Mouse (Mus musculus): ENCODE data around the gene Barhl2. TPM values are rescaled to one million over a fixed set of nuclear protein-coding genes. Genes with fewer than 3 reads are reported as not detected.

Barhl2 gene
- polyA plus RNA-seq, 1 experiment: not detected

- H3K36me3 ChIP-seq (ENCODE audit: control insufficient read depth, insufficient read depth): no peaks in the 10 kb centered on the region
- no peak overlapping the region for H3ac ChIP-seq (ENCODE audit: control insufficient read depth, insufficient read length, low read depth)
- no peak overlapping the region for H3K4me3 ChIP-seq (ENCODE audit: insufficient read depth, poor library complexity, severe bottlenecking)
- no peaks in the 10 kb centered on the region for H3K79me3 ChIP-seq (ENCODE audit: low read depth)
- no peak for TF ChIP-seq MAX (IDR thresholded peaks at IDR 0.05)
- TF ChIP-seq MYOG (IDR thresholded peaks at IDR 0.05; ENCODE audit: control insufficient read depth, extremely low read depth, insufficient read length): no peak
- TF ChIP-seq FOSL1 (IDR thresholded peaks at IDR 0.05; ENCODE audit: insufficient read depth, low read length, poor library complexity, severe bottlenecking): no peak
- no peak for TF ChIP-seq MYOD1 (IDR thresholded peaks at IDR 0.05; ENCODE audit: control insufficient read depth, insufficient read length, low read depth)
- TF ChIP-seq CTCF (IDR thresholded peaks at IDR 0.05; ENCODE audit: control insufficient read depth, insufficient read depth, insufficient read length): no peak
- no peak for TF ChIP-seq USF1 (IDR thresholded peaks at IDR 0.05; ENCODE audit: low read depth)
- no peak for TF ChIP-seq CEBPB (IDR thresholded peaks at IDR 0.05; ENCODE audit: low read depth)
- H3K79me2 ChIP-seq (ENCODE audit: control insufficient read depth, insufficient read depth): no peaks in the 10 kb centered on the region
- H3K27me3 ChIP-seq (ENCODE audit: control insufficient read depth, insufficient read depth, insufficient read length): peaks cover 33% of the 10 kb centered on the region
These were observed 14.1 kb upstream of the Barhl2 start for GRCm38 (mm10) chr5:106472105-106472500.

GRCm38 (mm10) chr5:106471235-106472104 is 13.5 kb upstream of the Barhl2 start:
- H3K36me3 ChIP-seq (ENCODE audit: control insufficient read depth, insufficient read depth): no peaks in the 10 kb centered on the region
- no peaks in the 10 kb centered on the region for H3K79me3 ChIP-seq (ENCODE audit: low read depth)
- H3ac ChIP-seq (ENCODE audit: control insufficient read depth, insufficient read length, low read depth): no peak overlapping the region
- H3K4me3 ChIP-seq (ENCODE audit: insufficient read depth, poor library complexity, severe bottlenecking): no peak overlapping the region
- H3K27me3 ChIP-seq (ENCODE audit: control insufficient read depth, insufficient read depth, insufficient read length): peaks cover 39% of the 10 kb centered on the region
- TF ChIP-seq CEBPB (IDR thresholded peaks at IDR 0.05; ENCODE audit: low read depth): no peak
- no peak for TF ChIP-seq MYOD1 (IDR thresholded peaks at IDR 0.05; ENCODE audit: control insufficient read depth, insufficient read length, low read depth)
- no peak for TF ChIP-seq FOSL1 (IDR thresholded peaks at IDR 0.05; ENCODE audit: insufficient read depth, low read length, poor library complexity, severe bottlenecking)
- TF ChIP-seq CTCF (IDR thresholded peaks at IDR 0.05; ENCODE audit: control insufficient read depth, insufficient read depth, insufficient read length): no peak
- TF ChIP-seq MYOG (IDR thresholded peaks at IDR 0.05; ENCODE audit: control insufficient read depth, extremely low read depth, insufficient read length): no peak
- TF ChIP-seq USF1 (IDR thresholded peaks at IDR 0.05; ENCODE audit: low read depth): no peak
- no peak for TF ChIP-seq MAX (IDR thresholded peaks at IDR 0.05)
- H3K79me2 ChIP-seq (ENCODE audit: control insufficient read depth, insufficient read depth): no peaks in the 10 kb centered on the region

- Histone ChIP-seq H3K27me3 (ENCODE audit: control insufficient read depth, insufficient read depth, insufficient read length) (peaks cover 62% of the 10 kb centered on the region), H3ac (ENCODE audit: control insufficient read depth, insufficient read length, low read depth) (no peak overlapping the region), H3K79me2 (ENCODE audit: control insufficient read depth, insufficient read depth) (no peaks in the 10 kb centered on the region), H3K36me3 (ENCODE audit: control insufficient read depth, insufficient read depth) (no peaks in the 10 kb centered on the region), H3K79me3 (ENCODE audit: low read depth) (no peaks in the 10 kb centered on the region), H3K4me3 (ENCODE audit: insufficient read depth, poor library complexity, severe bottlenecking) (no peak overlapping the region)
- TF ChIP-seq CEBPB (IDR thresholded peaks at IDR 0.05; ENCODE audit: low read depth) (no peak), FOSL1 (IDR thresholded peaks at IDR 0.05; ENCODE audit: insufficient read depth, low read length, poor library complexity, severe bottlenecking) (no peak), MYOG (IDR thresholded peaks at IDR 0.05; ENCODE audit: control insufficient read depth, extremely low read depth, insufficient read length) (no peak), USF1 (IDR thresholded peaks at IDR 0.05; ENCODE audit: low read depth) (no peak), CTCF (IDR thresholded peaks at IDR 0.05; ENCODE audit: control insufficient read depth, insufficient read depth, insufficient read length) (no peak), MYOD1 (IDR thresholded peaks at IDR 0.05; ENCODE audit: control insufficient read depth, insufficient read length, low read depth) (no peak), MAX (IDR thresholded peaks at IDR 0.05) (no peak)
These were observed 7.3 kb upstream of the Barhl2 start for GRCm38 (mm10) chr5:106465129-106465790.

DNA sequence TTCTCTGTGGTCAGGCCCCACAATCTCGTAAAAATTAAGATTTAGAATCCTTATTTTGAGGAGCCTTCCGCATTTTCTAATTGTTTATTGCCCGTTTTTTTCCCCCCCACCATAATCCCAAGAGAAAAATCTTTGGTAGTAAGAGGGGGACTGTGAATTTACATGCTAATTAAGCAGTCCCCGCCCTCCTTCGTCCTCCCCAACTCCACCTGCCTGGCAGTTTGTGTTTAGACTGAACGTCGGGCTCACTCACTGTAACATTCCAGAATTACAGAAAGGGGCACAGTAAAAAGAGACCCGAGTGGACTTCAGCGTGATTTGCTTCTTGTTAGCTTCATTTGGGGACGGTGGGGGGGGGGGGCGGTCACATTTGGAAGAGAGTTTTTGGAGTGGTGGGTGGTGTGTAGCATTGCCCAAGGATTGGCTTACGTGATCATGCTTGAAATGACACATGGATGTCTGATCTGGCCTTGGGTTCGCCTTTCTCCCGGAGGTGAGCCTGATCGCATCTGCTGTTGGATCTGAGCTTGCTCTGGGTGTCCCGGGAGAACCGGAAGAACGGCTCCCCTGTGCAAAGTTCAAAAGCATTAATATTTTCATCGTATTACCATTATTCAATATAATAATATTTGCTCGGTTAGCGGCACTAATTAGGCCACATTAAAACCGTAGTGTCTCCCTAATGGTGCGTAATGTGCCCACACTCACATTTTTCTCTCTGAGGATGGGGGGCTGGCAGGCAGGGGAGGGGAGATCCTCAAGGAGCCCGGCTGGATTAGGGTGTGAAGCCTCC is 6.6 kb upstream of the Barhl2 start:
- H3K4me3 ChIP-seq (ENCODE audit: insufficient read depth, poor library complexity, severe bottlenecking): no peak overlapping the region
- H3K79me3 ChIP-seq (ENCODE audit: low read depth): no peaks in the 10 kb centered on the region
- no peaks in the 10 kb centered on the region for H3K79me2 ChIP-seq (ENCODE audit: control insufficient read depth, insufficient read depth)
- H3K36me3 ChIP-seq (ENCODE audit: control insufficient read depth, insufficient read depth): no peaks in the 10 kb centered on the region
- H3K27me3 ChIP-seq (ENCODE audit: control insufficient read depth, insufficient read depth, insufficient read length): peaks cover 64% of the 10 kb centered on the region
- no peak for TF ChIP-seq USF1 (IDR thresholded peaks at IDR 0.05; ENCODE audit: low read depth)
- no peak for TF ChIP-seq MYOG (IDR thresholded peaks at IDR 0.05; ENCODE audit: control insufficient read depth, extremely low read depth, insufficient read length)
- TF ChIP-seq MAX (IDR thresholded peaks at IDR 0.05): no peak
- no peak for TF ChIP-seq FOSL1 (IDR thresholded peaks at IDR 0.05; ENCODE audit: insufficient read depth, low read length, poor library complexity, severe bottlenecking)
- TF ChIP-seq CTCF (IDR thresholded peaks at IDR 0.05; ENCODE audit: control insufficient read depth, insufficient read depth, insufficient read length): no peak
- TF ChIP-seq MYOD1 (IDR thresholded peaks at IDR 0.05; ENCODE audit: control insufficient read depth, insufficient read length, low read depth): no peak
- TF ChIP-seq CEBPB (IDR thresholded peaks at IDR 0.05; ENCODE audit: low read depth): no peak
- no peak overlapping the region for H3ac ChIP-seq (ENCODE audit: control insufficient read depth, insufficient read length, low read depth)

- Histone ChIP-seq H3ac (ENCODE audit: control insufficient read depth, insufficient read length, low read depth) (no peak overlapping the region), H3K79me2 (ENCODE audit: control insufficient read depth, insufficient read depth) (no peaks in the 10 kb centered on the region), H3K27me3 (ENCODE audit: control insufficient read depth, insufficient read depth, insufficient read length) (peaks cover 63% of the 10 kb centered on the region), H3K4me3 (ENCODE audit: insufficient read depth, poor library complexity, severe bottlenecking) (no peak overlapping the region), H3K79me3 (ENCODE audit: low read depth) (no peaks in the 10 kb centered on the region), H3K36me3 (ENCODE audit: control insufficient read depth, insufficient read depth) (no peaks in the 10 kb centered on the region)
- no peak for TF ChIP-seq MYOD1 (IDR thresholded peaks at IDR 0.05; ENCODE audit: control insufficient read depth, insufficient read length, low read depth)
- TF ChIP-seq FOSL1 (IDR thresholded peaks at IDR 0.05; ENCODE audit: insufficient read depth, low read length, poor library complexity, severe bottlenecking): no peak
- no peak for TF ChIP-seq CTCF (IDR thresholded peaks at IDR 0.05; ENCODE audit: control insufficient read depth, insufficient read depth, insufficient read length)
- no peak for TF ChIP-seq USF1 (IDR thresholded peaks at IDR 0.05; ENCODE audit: low read depth)
- no peak for TF ChIP-seq CEBPB (IDR thresholded peaks at IDR 0.05; ENCODE audit: low read depth)
- no peak for TF ChIP-seq MAX (IDR thresholded peaks at IDR 0.05)
These were observed 5.8 kb upstream of the Barhl2 start for GRCm38 (mm10) chr5:106463661-106464191.

Data from C2C12 (cell line).